Mouse (Mus musculus): Measurements from ENCODE around the gene Cx3cl1.

- no peak for TF ChIP-seq POLR2A (IDR thresholded peaks at IDR 0.05; ENCODE audit: borderline replicate concordance, extremely low read depth, low read depth, low read length)
- TF ChIP-seq CTCF (IDR thresholded peaks at IDR 0.05; ENCODE audit: insufficient read depth, low read length), result no peak
Measured at GRCm38 (mm10) chr8:94745476-94746184, 26.2 kb upstream of the Cx3cl1 start, which contains the start of gene Ccl22.

Measured in lung, adult 2 months (tissue).